Mouse (Mus musculus) kidney, adult 11 months (tissue): ENCODE measurements around the gene Cmbl.

Experiments used
- DNase-seq: peaks from one replicate; pipeline ENCODE4 v3.0.0; 2022

Cmbl gene

DNA sequence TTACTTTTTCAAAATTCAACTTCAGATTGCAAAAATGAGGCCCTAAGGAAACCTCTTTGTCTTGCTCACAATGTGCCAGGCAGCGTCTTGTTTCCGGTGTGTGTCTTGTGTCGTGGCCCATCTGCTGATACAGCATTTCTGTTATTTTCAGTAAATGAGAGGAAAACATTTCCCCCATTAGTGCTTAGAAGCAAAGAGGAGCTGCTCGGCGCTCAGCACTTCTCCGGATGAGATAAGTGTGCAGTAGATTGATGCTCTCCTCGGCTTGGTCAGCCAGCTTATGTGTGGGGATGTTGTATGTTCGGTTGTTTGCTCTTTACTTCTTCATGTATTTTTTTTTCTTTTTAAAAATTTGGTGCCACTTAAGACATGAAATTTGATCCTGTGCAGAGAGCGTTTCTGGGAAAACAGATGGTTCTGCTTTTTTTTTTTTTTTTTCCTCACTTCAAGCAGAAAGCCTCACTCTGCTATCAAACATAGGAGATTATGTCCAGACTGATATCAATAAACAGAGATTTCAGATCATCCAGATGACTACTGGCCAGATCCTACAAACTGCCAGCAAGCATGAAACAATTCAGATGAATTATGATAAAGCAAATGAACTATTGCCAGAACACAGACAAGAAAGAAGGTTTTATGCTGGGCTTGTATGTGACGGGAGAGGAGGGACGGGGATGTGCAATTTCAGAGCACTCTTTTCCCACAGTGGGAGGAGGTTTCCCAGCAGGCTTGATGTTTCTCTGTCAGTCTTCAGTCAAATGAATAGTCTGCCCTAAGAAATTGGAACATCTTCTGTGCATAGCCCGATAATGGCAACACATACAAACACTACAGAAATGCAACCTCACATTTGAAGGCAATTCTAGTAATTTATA is 62.3 kb downstream of the Cmbl start:
- DNase-seq, result no peak

DNA sequence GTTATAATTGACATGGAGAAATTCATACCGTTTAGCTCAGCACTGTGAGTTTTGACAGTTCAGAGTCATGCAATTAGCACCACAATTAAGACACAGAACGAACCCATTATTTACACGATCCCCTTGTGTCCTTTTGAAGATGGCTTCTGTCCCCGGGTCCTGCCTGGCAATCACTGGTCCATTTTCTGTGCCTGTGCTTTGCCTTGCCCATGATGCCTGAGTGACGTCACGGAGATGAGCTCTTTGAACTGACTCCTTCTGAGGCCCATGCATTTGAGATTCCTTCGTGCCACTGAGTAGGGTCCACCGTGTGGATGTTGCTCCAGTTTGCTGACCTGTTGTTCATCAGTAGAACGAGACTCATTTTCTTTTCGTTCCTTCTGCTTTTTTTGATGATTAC is 63.0 kb downstream of the Cmbl start:
- no peak for DNase-seq

DNA sequence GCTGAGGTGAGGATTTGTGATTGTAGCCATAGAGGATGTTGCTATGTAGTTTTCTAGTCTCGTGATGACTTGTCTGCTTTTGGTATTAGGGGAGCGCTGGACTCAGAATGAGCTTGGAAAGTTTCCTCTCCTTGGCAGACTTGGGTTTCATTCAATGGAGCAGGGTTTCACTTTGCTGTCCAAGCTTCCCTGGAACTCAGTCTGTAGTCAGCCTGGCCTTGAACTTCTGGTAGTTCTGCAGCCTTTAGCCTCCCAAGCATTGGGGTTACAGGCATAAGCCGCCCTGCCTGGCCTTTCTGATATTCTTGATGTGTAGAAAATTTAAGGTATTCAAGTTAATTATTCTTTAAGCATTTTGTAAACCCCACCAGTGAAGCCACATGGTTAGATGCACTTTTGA is 64.4 kb downstream of the Cmbl start:
- DNase-seq, result no peak

DNA sequence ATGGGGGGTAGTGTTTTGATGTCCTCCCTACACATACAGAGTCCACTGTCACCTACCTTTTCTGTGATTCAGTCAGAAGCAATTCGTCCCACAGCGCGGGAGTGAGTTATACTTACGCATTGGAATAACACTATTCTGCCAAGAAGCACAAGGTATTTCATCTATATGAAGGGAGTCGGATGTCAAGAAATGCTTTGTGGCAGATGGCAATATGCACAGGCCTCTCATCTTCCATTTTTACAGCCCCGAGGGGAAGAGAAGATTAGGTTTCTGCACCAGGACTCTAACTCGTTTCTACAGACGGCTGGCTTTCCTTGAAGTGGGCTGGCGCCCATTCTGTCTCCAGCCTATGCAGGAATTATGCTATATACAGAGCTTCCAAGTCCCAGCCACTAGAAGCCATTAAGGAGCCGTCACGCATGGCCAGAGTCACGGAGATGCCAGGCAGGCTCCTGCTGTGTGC is 66.2 kb downstream of the Cmbl start:
- no peak for DNase-seq

DNA sequence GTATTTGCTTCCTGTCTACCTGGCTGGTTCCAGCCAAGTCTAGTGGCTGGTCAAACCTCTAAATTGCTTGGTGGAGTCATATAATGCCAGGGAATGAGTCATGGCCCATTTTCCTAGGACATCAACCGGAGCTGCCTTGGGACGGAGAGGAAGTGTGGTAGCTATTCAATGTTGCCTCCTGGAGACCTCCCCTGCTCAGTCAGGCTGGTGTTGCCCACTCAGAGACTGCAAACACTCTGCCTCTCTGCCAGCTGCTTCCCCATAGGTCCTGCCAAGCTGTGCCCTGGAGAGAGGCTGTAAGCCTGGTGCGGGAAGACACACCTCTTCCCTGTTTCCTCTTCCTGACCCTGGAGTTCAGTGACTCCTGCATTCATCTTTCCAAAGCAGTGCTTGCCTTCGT is 67.3 kb downstream of the Cmbl start:
- no peak for DNase-seq

DNA sequence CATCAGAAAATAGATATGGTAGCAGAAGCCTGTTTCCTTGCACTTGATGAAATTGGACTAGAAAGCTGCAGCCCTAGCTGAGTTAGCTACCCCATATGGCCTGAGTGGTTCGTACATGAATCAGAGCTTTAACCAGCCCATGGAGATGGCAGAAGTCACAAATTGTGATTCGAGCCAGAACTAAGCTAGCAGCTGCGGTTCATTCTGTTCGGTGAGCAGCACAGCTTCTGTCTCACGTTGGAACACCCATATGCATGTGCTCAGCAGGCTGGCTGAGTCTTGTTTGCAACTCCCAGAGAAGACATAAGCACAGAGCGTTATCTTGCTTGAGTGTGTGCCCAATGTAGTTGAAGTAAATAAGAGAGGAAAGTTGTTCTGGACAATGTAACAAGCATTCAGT is 69.4 kb downstream of the Cmbl start:
- DNase-seq, result no peak

DNA sequence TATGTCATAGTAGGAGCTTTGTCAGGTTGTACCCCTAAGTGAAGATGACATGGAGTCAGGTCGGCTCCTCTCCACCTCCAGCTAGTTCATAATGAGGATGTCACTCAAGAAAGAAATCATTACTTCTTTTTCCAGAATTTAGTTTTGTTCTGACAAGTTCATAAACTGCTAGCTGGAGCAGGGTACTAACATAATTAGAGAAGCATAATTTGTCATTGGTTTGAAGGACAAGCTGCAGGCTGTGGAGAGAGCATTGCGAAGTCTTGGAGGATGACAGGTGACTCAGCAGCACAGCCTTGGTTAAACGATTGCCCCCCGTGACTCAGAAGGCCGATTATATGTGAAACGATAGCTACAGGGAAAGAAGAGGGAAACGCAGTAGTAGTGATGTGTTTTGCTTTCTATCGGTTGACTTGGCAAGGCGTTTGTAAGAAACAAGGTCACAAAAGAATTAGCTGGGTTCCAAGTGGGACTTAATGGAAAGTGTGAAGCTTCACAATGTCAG is 71.0 kb downstream of the Cmbl start:
- no peak for DNase-seq
